Mouse (Mus musculus) ES-E14 (cell line): Measurements from ENCODE around the gene Slc5a10. TPM values are rescaled to one million over a fixed set of nuclear protein-coding genes. Genes with fewer than 3 reads are reported as not detected.

Experiments
- DNase-seq: peaks from one replicate; pipeline ENCODE4 v3.0.0-alpha.2; 2013; ENCODE audit warnings: low read depth, low spot score
- H3K27ac ChIP-seq: 2 replicates; pipeline ENCODE4 v1.5.1; 2012; ENCODE audit warnings: low read depth, mild to moderate bottlenecking, low read length, moderate library complexity, mixed read lengths; ENCODE audit not compliant: poor library complexity, insufficient read depth, severe bottlenecking
- H3K36me3 ChIP-seq: 2 replicates; pipeline ENCODE4 v1.6.1; 2012; ENCODE audit warnings: mild to moderate bottlenecking, low read length, moderate library complexity, mixed read lengths; ENCODE audit not compliant: control insufficient read depth, poor library complexity, insufficient read depth, severe bottlenecking
- H3K4me1 ChIP-seq, 2 experiments: fragments of 150-350 bp in 1 of 2; sonication (generic) in 1 of 2; 2 replicates each; pipeline ENCODE4 v1.6.1; 2012; ENCODE audit warnings: low read length in 2 of 2, mild to moderate bottlenecking in 1 of 2, mixed read lengths in 1 of 2; ENCODE audit not compliant: control insufficient read depth in 2 of 2, insufficient read depth in 2 of 2, poor library complexity in 1 of 2
- H3K4me3 ChIP-seq, 2 experiments: fragments of 150-350 bp in 1 of 2; sonication (generic) in 1 of 2; 2 replicates each; pipeline ENCODE4 v1.5.1; 2012; ENCODE audit warnings: low read length in 2 of 2, low read depth in 1 of 2, mild to moderate bottlenecking in 1 of 2, mixed read lengths in 1 of 2; ENCODE audit not compliant: insufficient read depth in 1 of 2, poor library complexity in 1 of 2, severe bottlenecking in 1 of 2
- H3K9ac ChIP-seq: 2 replicates; pipeline ENCODE4 v1.6.1; 2012; ENCODE audit warnings: low read depth, mild to moderate bottlenecking, low read length, mixed read lengths; ENCODE audit not compliant: poor library complexity, insufficient read depth, severe bottlenecking
- H3K9me3 ChIP-seq: fragments of 150-350 bp; sonication (generic); 2 replicates; pipeline ENCODE4 v1.6.1; 2012; ENCODE audit warnings: low read depth, mild to moderate bottlenecking, low read length; ENCODE audit not compliant: control insufficient read depth, insufficient read depth
- CHD2 ChIP-seq: IDR thresholded peaks from 2 replicates; pipeline ENCODE4 v1.6.1; 2014; ENCODE audit warnings: mild to moderate bottlenecking, low read depth, low read length, inconsistent platforms
- HCFC1 ChIP-seq: IDR thresholded peaks from 2 replicates; pipeline ENCODE4 v1.6.1; 2012; ENCODE audit warnings: low read length, inconsistent platforms, borderline replicate concordance; ENCODE audit not compliant: insufficient read depth
- MAFK ChIP-seq: IDR thresholded peaks from 2 replicates; pipeline ENCODE4 v1.6.1; 2014; ENCODE audit warnings: mild to moderate bottlenecking, low read depth, low read length, inconsistent platforms; ENCODE audit not compliant: insufficient read depth
- ZC3H11A ChIP-seq: IDR thresholded peaks from 2 replicates; pipeline ENCODE4 v1.6.1; 2012; ENCODE audit warnings: low read depth, mild to moderate bottlenecking, inconsistent platforms, low read length, borderline replicate concordance
- ZNF384 ChIP-seq: IDR thresholded peaks from 2 replicates; pipeline ENCODE4 v1.6.1; 2012; ENCODE audit warnings: low read depth, low read length, inconsistent platforms
- in situ Hi-C, 2 experiments: fragments of 600-800 bp; cut with MboI; formaldehyde crosslinking; loops; one replicate each; pipeline ENCODE4 v1.15.1; 2025; ENCODE audit warnings: low sequenced_read_pairs in 2 of 2, inconsistent platforms in 1 of 2; ENCODE audit not compliant: unreplicated experiment in 2 of 2
- total RNA-seq: library from RNA; depleted of rRNA; stranded (reverse); fragments of 300-350 nt; gene quantifications from 2 replicates; pipeline ENCODE4 v1.2.3, GENCODE M21; 2012

Slc5a10 gene
- total RNA-seq, 1 experiment, result 0.45 TPM

DNA sequence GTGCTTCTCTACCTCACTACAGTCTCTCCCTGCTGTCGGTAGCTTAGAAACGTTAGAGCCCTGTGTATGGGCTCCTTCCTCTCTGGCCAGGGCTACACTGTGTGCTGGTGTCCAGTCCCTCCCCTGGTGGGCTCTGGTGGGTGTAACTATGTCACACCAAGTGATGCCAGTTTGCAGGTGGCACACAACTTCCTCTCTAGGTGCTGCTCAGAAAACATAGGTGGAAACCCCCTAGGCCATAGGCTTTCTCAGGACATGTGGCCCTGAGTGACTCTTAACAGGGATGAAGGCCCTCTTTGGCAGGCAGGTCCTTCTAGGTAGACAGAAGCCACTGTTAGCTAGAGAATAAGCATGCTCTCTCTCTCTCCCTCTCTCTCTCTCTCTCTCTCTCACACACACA, 63.2 kb downstream of the Slc5a10 start:
- Histone ChIP-seq H3K4me1 (peaks cover 0 to 5% of the 10 kb centered on the region in 2 experiments; a peak in 1 of 4 replicates), H3K4me3 (no peak overlapping the region), H3K9me3 (no peaks in the 10 kb centered on the region), H3K27ac (no peak overlapping the region), H3K9ac (no peak overlapping the region), H3K36me3 (no peaks in the 10 kb centered on the region; the same call in 1 of the 2 replicates)
- no peak for TF ChIP-seq ZNF384
- TF ChIP-seq HCFC1, result no peak
- no peak for TF ChIP-seq CHD2
- no peak for TF ChIP-seq ZC3H11A
- TF ChIP-seq MAFK, result no peak
- no peak for DNase-seq
- in situ Hi-C loops, result no loop called here

GRCm38 (mm10) chr11:61656148-61656850, 64.3 kb downstream of the Slc5a10 start:
- Histone ChIP-seq H3K27ac (no peak overlapping the region), H3K4me1 (peaks cover 0 to 5% of the 10 kb centered on the region in 2 experiments; a peak in 1 of 4 replicates), H3K9ac (no peak overlapping the region), H3K4me3 (no peak overlapping the region), H3K36me3 (no peaks in the 10 kb centered on the region; the same call in 1 of the 2 replicates), H3K9me3 (no peaks in the 10 kb centered on the region)
- no peak for TF ChIP-seq MAFK
- in situ Hi-C loops, result no loop called here
- DNase-seq, result no peak

- in situ Hi-C loops, result no loop called here
- H3K4me1 ChIP-seq, result peaks cover 0 to 5% of the 10 kb centered on the region in 2 experiments; a peak in 1 of 4 replicates
- H3K9ac ChIP-seq, result no peak overlapping the region
- TF ChIP-seq MAFK (no peak), HCFC1 (no peak), ZNF384 (no peak), ZC3H11A (no peak), CHD2 (no peak)
- no peak overlapping the region for H3K4me3 ChIP-seq
- no peak overlapping the region for H3K27ac ChIP-seq
- no peak for DNase-seq
- no peaks in the 10 kb centered on the region for H3K9me3 ChIP-seq
- H3K36me3 ChIP-seq, result no peaks in the 10 kb centered on the region; the same call in 1 of the 2 replicates
Measured at GRCm38 (mm10) chr11:61655649-61656048, 65.0 kb downstream of the Slc5a10 start.

DNA sequence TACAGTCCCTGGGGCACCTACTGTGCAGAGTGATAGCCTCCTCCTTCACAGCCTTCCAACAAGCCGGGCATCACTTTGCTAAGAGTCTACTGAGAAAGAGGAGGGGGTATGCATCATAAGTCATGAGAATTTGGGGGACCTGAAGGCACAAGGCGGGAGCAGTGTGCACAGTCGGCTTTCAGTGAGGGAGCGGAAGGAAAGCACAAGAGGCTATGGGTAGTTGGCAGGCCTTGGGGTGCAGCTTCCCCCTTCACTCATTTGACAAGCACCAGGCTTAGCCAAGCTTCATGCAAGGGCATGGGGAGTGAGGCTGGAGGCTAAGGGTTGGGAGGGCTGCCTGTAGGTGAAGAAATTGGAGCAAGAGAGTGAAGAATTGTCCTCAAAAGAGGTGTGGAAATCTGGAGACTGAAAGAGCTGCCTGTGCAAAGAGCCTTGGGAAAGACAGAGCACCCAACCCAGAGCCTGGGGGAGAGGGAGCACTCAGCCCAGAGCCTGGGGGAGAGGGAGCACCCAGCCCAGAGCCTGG, 65.8 kb downstream of the Slc5a10 start:
- TF ChIP-seq ZC3H11A (no peak), HCFC1 (no peak)
- peaks cover 0 to 5% of the 10 kb centered on the region in 2 experiments; a peak in 1 of 4 replicates for H3K4me1 ChIP-seq
- H3K27ac ChIP-seq, result no peak overlapping the region

GRCm38 (mm10) chr11:61653568-61653967, 67.1 kb downstream of the Slc5a10 start:
- Histone ChIP-seq H3K27ac (no peak overlapping the region), H3K9me3 (no peaks in the 10 kb centered on the region), H3K4me1 (no peaks in the 10 kb centered on the region), H3K9ac (no peak overlapping the region), H3K4me3 (no peak overlapping the region), H3K36me3 (no peaks in the 10 kb centered on the region)
- no peak for TF ChIP-seq MAFK
- TF ChIP-seq ZNF384, result no peak
- TF ChIP-seq ZC3H11A, result no peak
- no peak for TF ChIP-seq CHD2
- no peak for TF ChIP-seq HCFC1
- no peak for DNase-seq
- in situ Hi-C loops, result no loop called here

More for the DNA sequence above, 65.8 kb downstream of the Slc5a10 start:
- H3K9ac ChIP-seq, result no peak overlapping the region
- in situ Hi-C loops, result no loop called here
- no peak for DNase-seq
- H3K36me3 ChIP-seq, result no peaks in the 10 kb centered on the region; the same call in 1 of the 2 replicates
- no peak overlapping the region for H3K4me3 ChIP-seq
- H3K9me3 ChIP-seq, result no peaks in the 10 kb centered on the region
